Mouse (Mus musculus) lung, adult 2 months (tissue): Measurements from ENCODE around the gene Glis2.

ENCODE experiments used
- CTCF ChIP-seq: fragments of 200-500 bp; IDR thresholded peaks from 2 replicates; pipeline ENCODE4 v1.5.1; 2011; ENCODE audit warnings: mild to moderate bottlenecking, low read length, control low read depth; ENCODE audit not compliant: insufficient read depth
- POLR2A ChIP-seq: fragments of 200-500 bp; IDR thresholded peaks from 2 replicates; pipeline ENCODE4 v1.6.1; 2011; ENCODE audit warnings: low read depth, mild to moderate bottlenecking, control low read depth, low read length, borderline replicate concordance; ENCODE audit errors: extremely low read depth

DNA sequence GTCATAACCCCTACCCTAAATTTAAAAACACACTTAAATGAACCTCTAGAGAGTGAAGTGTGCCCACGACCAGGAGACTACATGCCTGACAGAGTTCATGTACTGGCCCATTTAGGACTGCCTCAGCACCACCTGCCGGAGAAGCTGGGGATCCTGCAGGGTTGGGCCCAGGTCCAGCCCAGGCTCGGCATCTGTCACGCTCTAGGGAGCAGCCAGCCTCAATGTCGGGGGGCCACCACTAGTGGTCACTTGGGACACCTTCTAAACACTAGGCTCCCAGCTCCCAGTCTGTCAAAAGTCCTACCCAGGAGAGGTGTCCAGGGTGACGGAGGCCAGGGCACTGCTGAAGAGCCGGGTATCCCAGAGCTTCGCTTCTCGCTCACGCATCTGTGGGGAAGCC is 60.2 kb downstream of the Glis2 start:
- peak; percentile 15; the same call in 1 of the 2 replicates for TF ChIP-seq CTCF
- no peak for TF ChIP-seq POLR2A
